Mouse (Mus musculus) CD4-positive, CD25-positive, alpha-beta regulatory T cell, adult 9 weeks (primary cell): Measurements from ENCODE around the gene Mettl17. TPM values are rescaled to one million over a fixed set of nuclear protein-coding genes. Genes with fewer than 3 reads are reported as not detected.

Experiments
- polyA plus RNA-seq: library from polyadenylated mRNA; unstranded; fragments of 100-300 nt; shearing (Covaris generic); gene quantifications from one replicate; pipeline ENCODE4 v1.2.1, GENCODE M21; 2017

Gene Mettl17
- 124 TPM for polyA plus RNA-seq

GRCm38 (mm10) chr14:51884598-51885331, at the start of gene Mettl17:
Gene Mettl17 (plus strand): TSS chr14:51884842.

GRCm38 (mm10) chr14:51853399-51853798, 31.2 kb upstream of the Mettl17 start, which contains the start of gene Ear6:
Gene Ear6 (plus strand): TSS chr14:51853699.

GRCm38 (mm10) chr14:51892191-51892939, 7.7 kb downstream of the Mettl17 start, which contains the start of gene Slc39a2:
Gene Slc39a2 (plus strand): TSS chr14:51892889.

DNA sequence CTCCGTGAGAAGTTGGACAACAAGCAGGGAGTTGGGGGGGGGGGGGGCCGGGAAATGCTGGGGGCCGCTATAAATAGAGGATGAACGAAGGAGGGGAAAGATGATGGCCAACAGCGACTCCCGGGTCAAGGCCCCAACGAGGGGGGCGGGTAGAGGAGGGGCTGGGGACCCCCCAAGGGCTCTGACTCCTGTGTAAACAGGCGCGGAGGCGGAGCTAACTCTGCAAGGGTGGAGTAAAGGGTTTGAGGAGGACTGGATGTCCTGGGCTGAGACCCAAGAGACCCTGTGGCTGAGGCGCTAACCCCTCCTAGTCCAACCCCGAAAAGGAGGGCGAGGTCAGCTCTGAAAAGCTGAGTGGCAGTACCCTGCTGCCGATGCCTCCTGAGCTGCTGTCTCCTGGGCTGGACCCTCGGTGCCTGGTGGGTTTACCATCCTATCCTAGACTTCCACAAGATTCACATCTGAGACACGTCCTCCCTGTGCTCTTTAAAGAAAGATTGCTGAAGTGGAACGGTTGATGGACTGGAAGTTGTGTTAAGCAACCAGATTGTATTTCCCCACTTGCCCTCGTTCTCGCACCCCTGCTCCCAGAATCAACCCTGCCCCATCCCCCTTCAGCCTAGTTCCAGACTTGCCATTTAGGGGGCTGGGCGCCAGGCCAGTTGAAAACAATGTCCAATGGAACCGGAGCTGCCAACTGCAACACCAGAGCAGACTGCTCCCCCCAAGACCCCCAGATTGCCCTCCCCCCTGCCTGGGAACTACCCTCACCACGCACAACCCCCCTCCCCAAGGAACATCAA, 29.5 kb downstream of the Mettl17 start, which contains the start of gene Ndrg2:
Gene Ndrg2 (minus strand): TSS at position 199 of the 803 bp plus-strand sequence.

DNA sequence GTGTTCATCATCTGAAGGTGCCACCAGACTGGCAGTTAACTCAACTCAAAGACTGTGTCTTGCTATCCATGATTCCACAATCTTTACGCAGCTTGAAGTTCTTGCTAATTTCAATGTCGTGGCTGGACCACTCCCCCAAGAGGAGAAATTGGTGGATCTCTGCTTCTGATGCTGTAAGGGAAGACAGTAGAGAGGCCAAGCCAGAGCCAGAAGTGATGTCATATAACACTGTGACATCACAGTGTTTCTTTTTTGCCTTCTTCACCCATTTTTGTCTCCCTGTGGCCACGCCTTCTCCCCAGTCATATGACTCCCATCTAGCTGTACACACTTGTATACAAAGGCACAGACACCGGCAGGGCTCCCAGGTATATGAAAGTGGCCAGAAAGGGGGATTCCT, 33.5 kb downstream of the Mettl17 start, which contains the start of gene Tppp2:
Gene Tppp2 (plus strand): TSS at position 301 of the 400 bp plus-strand sequence.

DNA sequence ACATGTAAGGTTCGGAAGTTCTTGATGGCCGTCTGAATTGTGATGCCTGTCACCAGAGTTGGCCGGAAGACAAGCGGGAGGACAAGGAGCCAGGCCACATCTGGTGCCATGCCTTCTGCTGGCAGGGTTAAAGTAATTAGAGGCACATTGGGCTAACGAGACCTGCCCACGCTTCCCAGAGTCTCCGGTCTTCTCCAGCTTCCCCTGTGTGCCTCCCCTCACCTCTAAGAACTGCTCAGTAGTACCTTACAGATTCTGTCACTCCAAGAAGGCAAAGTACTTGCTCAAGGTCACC, 37.9 kb downstream of the Mettl17 start, which contains the start of gene Rnase13:
Gene Rnase13 (minus strand): TSS at position 203 of the 295 bp plus-strand sequence.

Other genes with a start within 250 kb of the Mettl17 start
- not detected for gene Gm4181, start 249.2 kb upstream of the Mettl17 start, polyA plus RNA-seq
- gene Gm17079, start 189.4 kb upstream of the Mettl17 start, polyA plus RNA-seq, result not detected
- gene Gm5800, start 167.7 kb upstream of the Mettl17 start, polyA plus RNA-seq, result not detected
- gene Ang4, start 111.3 kb upstream of the Mettl17 start, polyA plus RNA-seq, result not detected
- gene AY358078, start 84.8 kb upstream of the Mettl17 start, polyA plus RNA-seq, result not detected
- not detected for gene Ear6, start 31.1 kb upstream of the Mettl17 start, polyA plus RNA-seq
- gene Slc39a2, start 8.0 kb downstream of the Mettl17 start, polyA plus RNA-seq, result 0.50 TPM
- 50.3 TPM for gene Ndrg2, start 29.3 kb downstream of the Mettl17 start, polyA plus RNA-seq
- gene Tppp2, start 33.6 kb downstream of the Mettl17 start, polyA plus RNA-seq, result not detected
- gene Rnase13, start 37.9 kb downstream of the Mettl17 start, polyA plus RNA-seq, result not detected
- gene Arhgef40, start 99.9 kb downstream of the Mettl17 start, polyA plus RNA-seq, result 1.3 TPM
- not detected for gene Tmem253, start 130.8 kb downstream of the Mettl17 start, polyA plus RNA-seq
- gene Zfp219, start 135.9 kb downstream of the Mettl17 start, polyA plus RNA-seq, result 4.4 TPM
- gene Olfr221, start 157.6 kb downstream of the Mettl17 start, polyA plus RNA-seq, result not detected
- 478 TPM for gene Hnrnpc, start 219.2 kb downstream of the Mettl17 start, polyA plus RNA-seq
- 6.6 TPM for gene Rpgrip1, start 225.9 kb downstream of the Mettl17 start, polyA plus RNA-seq